Mouse (Mus musculus) forebrain, embryonic 14.5 days (tissue): ENCODE measurements at regions not wholly inside any gene's neighbourhood (a gene's known extent, or its start where the extent isn't known, plus 50 kb on each side); places are given as distances from the start of the nearest gene placed in this dataset.
A peak's percentile ranks its signal among the peaks of the same experiment; 100 is the strongest.

Source experiments
- ATAC-seq: fragments of 200-750 bp; cut with Nextera tagmentation; 2 replicates; pipeline ENCODE4 v1.8.0; 2017; ENCODE audit warnings: mild to moderate bottlenecking, moderate library complexity
- DNase-seq: peaks from one replicate; pipeline ENCODE4 v3.0.0-alpha.2; 2015; ENCODE audit warnings: low spot score
- H3K27ac ChIP-seq: fragments of 300-500 bp; sonication (generic); 2 replicates; pipeline ENCODE4 v1.5.1; 2014; ENCODE audit warnings: low read depth, mild to moderate bottlenecking, control low read depth, low read length, moderate library complexity
- H3K27me3 ChIP-seq: fragments of 300-500 bp; sonication (generic); replicated peaks from 2 replicates; pipeline ENCODE4 v1.6.1; 2014; ENCODE audit warnings: low read length, control low read depth, mixed read lengths; ENCODE audit not compliant: control insufficient read depth, insufficient read depth
- H3K36me3 ChIP-seq: fragments of 300-500 bp; sonication (generic); 2 replicates; pipeline ENCODE4 v1.6.1; 2014; ENCODE audit warnings: low read length, control low read depth; ENCODE audit not compliant: control insufficient read depth, insufficient read depth
- H3K4me1 ChIP-seq: fragments of 300-500 bp; sonication (generic); 2 replicates; pipeline ENCODE4 v1.6.1; 2014; ENCODE audit warnings: antibody characterized with exemption, low read length, control low read depth; ENCODE audit not compliant: control insufficient read depth, insufficient read depth
- H3K4me2 ChIP-seq: fragments of 300-500 bp; sonication (generic); 2 replicates; pipeline ENCODE4 v1.6.1; 2014; ENCODE audit warnings: mild to moderate bottlenecking, control low read depth, low read length
- H3K4me3 ChIP-seq: fragments of 300-500 bp; sonication (generic); 2 replicates; pipeline ENCODE4 v1.5.1; 2014; ENCODE audit warnings: low read depth, low read length, control low read depth
- H3K9ac ChIP-seq: fragments of 300-500 bp; sonication (generic); 2 replicates; pipeline ENCODE4 v1.6.1; 2014; ENCODE audit warnings: mild to moderate bottlenecking, low read length, control low read depth, moderate library complexity
- H3K9me3 ChIP-seq: fragments of 300-500 bp; sonication (generic); replicated peaks from 2 replicates; pipeline ENCODE4 v1.6.1; 2016; ENCODE audit warnings: low read length, control low read depth, mixed read lengths; ENCODE audit not compliant: control insufficient read depth
- WGBS: fragments of 180-500 bp; shearing (Covaris S2); extraction: QIAGEN DNeasy Blood & Tissue Kit; methylation state at CpG from one replicate; pipeline ENCODE4 v1.1.7; 2014; 5-methylcytosine and 5-hydroxymethylcytosine counted together

DNA sequence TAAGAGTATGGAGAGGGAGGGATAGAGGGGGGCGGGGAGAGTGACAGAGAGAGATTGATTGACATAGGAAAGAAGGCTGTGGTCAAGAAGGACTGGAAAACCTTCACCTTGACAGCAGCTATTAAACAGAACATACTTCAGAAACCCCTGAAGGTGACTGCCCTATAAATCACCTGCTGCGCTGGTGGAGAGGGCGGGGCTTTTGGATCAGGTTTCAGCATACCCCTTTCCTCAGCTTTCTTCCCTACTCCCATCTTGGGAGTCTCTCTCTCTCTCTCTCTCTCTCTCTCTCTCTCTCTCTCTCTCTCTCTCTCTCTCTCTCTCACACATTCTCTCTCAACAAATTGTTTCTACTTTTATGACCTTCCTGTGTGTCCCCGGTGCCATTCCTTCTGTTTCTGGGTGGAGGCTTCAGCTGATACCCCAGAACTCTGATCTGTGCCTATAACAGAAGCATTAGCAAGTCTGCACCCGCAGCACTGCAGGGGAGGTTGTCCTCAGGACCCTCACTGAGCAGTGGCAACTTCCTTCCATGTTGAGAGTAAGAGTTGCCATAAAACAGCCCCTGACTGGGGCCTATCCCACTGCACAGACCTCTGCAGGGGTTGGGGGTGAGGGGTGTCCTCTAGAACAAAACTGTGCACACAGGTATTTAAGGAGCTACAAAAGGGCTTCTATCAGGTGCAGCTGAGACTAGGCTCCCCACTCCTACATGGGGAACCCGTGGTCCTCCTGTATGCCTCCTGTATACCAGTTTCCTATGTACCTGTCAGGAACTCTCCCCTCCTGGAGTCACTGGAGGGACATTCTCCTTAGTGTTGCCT is 216.7 kb upstream of the 4930535I16Rik start:
- no peaks in the 10 kb centered on the region for H3K36me3 ChIP-seq
- no peaks in the 10 kb centered on the region for H3K4me1 ChIP-seq
- H3K27ac ChIP-seq: no peak overlapping the region
- H3K9ac ChIP-seq: no peak overlapping the region
- H3K4me3 ChIP-seq: no peak overlapping the region
- ATAC-seq (0 out of 2 replicates have a peak, but pooled peaks have one; percentile 7), DNase-seq (no peak)
- H3K9me3 ChIP-seq: no peaks in the 10 kb centered on the region
- H3K4me2 ChIP-seq: no peak overlapping the region
- 41% methylated on average over 6 of the region's 6 CpGs for WGBS
- 0 out of 2 replicates have a peak, but pooled peaks cover 3% of the 10 kb centered on the region for H3K27me3 ChIP-seq

- H3K4me3 ChIP-seq: no peak overlapping the region
- no peaks in the 10 kb centered on the region for H3K4me1 ChIP-seq
- WGBS: 78% methylated on average over 5 of the region's 5 CpGs
- no peak overlapping the region for H3K4me2 ChIP-seq
- no peak overlapping the region for H3K9ac ChIP-seq
- no peak overlapping the region for H3K27ac ChIP-seq
- ATAC-seq: no peak
- H3K36me3 ChIP-seq: no peaks in the 10 kb centered on the region
- H3K27me3 ChIP-seq: 0 out of 2 replicates have a peak, but pooled peaks cover 3% of the 10 kb centered on the region
- H3K9me3 ChIP-seq: no peaks in the 10 kb centered on the region
- DNase-seq: no peak
Measured at GRCm38 (mm10) chr4:124130946-124131345, 213.1 kb upstream of the 4930535I16Rik start.

GRCm38 (mm10) chr4:124126258-124126657 is 208.4 kb upstream of the 4930535I16Rik start:
- no peaks in the 10 kb centered on the region for H3K9me3 ChIP-seq
- H3K36me3 ChIP-seq: no peaks in the 10 kb centered on the region
- no peak overlapping the region for H3K4me3 ChIP-seq
- DNase-seq (no peak), ATAC-seq (no peak)
- no peaks in the 10 kb centered on the region for H3K4me1 ChIP-seq
- H3K4me2 ChIP-seq: no peak overlapping the region
- H3K27me3 ChIP-seq: no peaks in the 10 kb centered on the region
- no peak overlapping the region for H3K27ac ChIP-seq
- WGBS: 89% methylated on average over 8 of the region's 8 CpGs
- H3K9ac ChIP-seq: no peak overlapping the region

DNA sequence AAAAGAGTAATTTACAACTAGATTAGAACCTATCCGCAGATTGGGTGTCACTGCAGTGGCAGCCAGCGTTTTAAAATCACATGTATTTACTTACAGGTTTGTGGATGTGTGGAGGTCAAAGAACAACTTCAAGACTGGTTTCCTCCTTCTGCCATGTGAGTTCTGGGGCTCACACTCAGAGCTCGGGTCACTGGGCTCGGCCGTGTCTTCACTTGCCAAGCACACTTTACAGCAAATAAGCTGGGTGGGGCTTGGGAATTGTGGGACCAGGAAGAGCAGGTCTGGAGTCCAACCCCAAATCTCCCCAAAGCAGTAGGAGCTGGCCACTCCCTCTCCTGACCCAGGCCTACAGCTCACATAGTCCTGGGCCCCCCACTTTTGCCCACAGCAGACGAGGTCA is 202.5 kb upstream of the 4930535I16Rik start:
- Histone ChIP-seq H3K36me3 (no peaks in the 10 kb centered on the region), H3K4me2 (no peak overlapping the region), H3K27me3 (no peaks in the 10 kb centered on the region), H3K4me1 (no peaks in the 10 kb centered on the region), H3K4me3 (no peak overlapping the region), H3K9ac (no peak overlapping the region), H3K9me3 (no peaks in the 10 kb centered on the region), H3K27ac (no peak overlapping the region)
- DNase-seq: no peak
- WGBS: 85% methylated on average over 6 of the region's 6 CpGs
- ATAC-seq: no peak

GRCm38 (mm10) chr4:124113856-124114345 is 196.1 kb upstream of the 4930535I16Rik start:
- WGBS: 65% methylated on average over 12 of the region's 12 CpGs
- H3K4me2 ChIP-seq: no peak overlapping the region
- H3K9ac ChIP-seq: no peak overlapping the region
- peak; percentile 15 for DNase-seq
- H3K4me1 ChIP-seq: no peaks in the 10 kb centered on the region
- H3K9me3 ChIP-seq: no peaks in the 10 kb centered on the region
- H3K36me3 ChIP-seq: no peaks in the 10 kb centered on the region
- H3K27ac ChIP-seq: no peak overlapping the region
- H3K4me3 ChIP-seq: no peak overlapping the region
- H3K27me3 ChIP-seq: no peaks in the 10 kb centered on the region
- ATAC-seq: no peak

DNA sequence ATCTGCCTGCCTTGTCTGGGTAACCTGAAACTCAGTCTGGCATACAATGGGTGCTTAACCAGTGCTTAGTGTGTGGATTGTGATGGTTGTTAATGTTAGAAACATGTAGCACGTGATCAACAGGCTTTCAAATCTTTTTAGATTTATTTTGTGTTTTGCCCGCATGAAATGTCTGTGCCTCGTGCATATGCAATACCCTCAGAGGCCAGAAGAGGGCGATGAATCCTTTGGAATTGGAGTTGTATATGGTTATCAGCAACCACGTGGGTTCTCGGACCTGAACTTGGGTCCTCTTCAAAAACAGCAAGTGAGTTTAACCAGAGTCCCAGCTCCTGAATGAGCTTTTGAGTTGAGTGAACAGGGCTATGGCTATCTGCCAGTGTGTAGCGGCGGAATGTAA is 192.9 kb upstream of the 4930535I16Rik start:
- ATAC-seq (no peak), DNase-seq (no peak)
- H3K36me3 ChIP-seq: no peaks in the 10 kb centered on the region
- no peaks in the 10 kb centered on the region; the same call in 1 of the 2 replicates for H3K4me1 ChIP-seq
- no peaks in the 10 kb centered on the region for H3K9me3 ChIP-seq
- H3K4me2 ChIP-seq: no peak overlapping the region
- no peak overlapping the region for H3K9ac ChIP-seq
- H3K27me3 ChIP-seq: no peaks in the 10 kb centered on the region
- H3K27ac ChIP-seq: no peak overlapping the region
- WGBS: 64% methylated on average over 8 of the region's 8 CpGs
- H3K4me3 ChIP-seq: no peak overlapping the region

DNA sequence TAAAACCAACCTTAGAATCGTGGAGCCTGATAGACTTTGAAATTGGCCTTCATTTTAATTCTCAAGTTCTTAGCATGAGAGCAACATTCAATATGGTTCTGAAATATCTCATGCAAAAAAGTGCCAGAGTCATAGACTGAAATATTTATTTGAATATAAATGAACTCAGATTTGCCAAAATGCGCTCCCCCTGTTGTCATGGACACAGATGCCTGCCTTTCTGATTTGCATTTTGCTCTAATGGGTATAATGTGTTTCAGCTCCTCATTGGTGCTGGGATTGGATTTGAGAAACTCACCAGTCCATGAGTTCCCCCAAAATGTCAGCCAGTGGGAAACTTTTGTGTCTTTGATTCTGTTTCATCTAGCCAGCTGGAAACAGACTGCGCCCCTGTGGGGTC is 191.5 kb upstream of the 4930535I16Rik start:
- no peaks in the 10 kb centered on the region for H3K9me3 ChIP-seq
- H3K4me1 ChIP-seq: no peaks in the 10 kb centered on the region; the same call in 1 of the 2 replicates
- no peaks in the 10 kb centered on the region for H3K27me3 ChIP-seq
- H3K36me3 ChIP-seq: no peaks in the 10 kb centered on the region
- WGBS: 79% methylated on average over 3 of the region's 3 CpGs
- no peak overlapping the region for H3K4me2 ChIP-seq
- ATAC-seq: no peak
- no peak overlapping the region for H3K27ac ChIP-seq
- H3K9ac ChIP-seq: no peak overlapping the region
- DNase-seq: peak; percentile 46
- no peak overlapping the region for H3K4me3 ChIP-seq

DNA sequence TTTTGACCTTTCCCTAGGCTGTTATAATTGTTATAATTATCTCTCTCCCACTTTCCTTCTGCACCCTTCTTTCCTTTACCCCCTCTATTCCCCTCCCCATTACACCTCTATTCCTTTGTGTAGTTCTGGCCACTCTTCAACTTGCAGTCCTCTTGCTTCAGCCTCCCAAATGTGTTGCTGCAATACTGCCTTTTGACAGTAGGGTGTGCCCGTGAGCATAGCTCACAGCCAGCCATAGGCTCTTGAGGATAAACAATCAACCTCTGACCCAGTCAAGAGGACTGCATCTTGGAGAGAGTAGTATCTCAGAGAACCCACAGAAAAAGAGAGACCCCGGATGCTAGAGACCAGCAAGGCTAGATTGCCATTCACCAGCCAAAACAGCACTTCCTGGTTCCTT is 184.9 kb upstream of the 4930535I16Rik start:
- no peak overlapping the region for H3K9ac ChIP-seq
- no peaks in the 10 kb centered on the region for H3K27me3 ChIP-seq
- H3K27ac ChIP-seq: no peak overlapping the region
- DNase-seq (no peak), ATAC-seq (no peak)
- no peak overlapping the region for H3K4me2 ChIP-seq
- no peak overlapping the region for H3K4me3 ChIP-seq
- WGBS: 40% methylated on average over 2 of the region's 2 CpGs
- no peaks in the 10 kb centered on the region for H3K36me3 ChIP-seq
- H3K9me3 ChIP-seq: no peaks in the 10 kb centered on the region
- H3K4me1 ChIP-seq: no peaks in the 10 kb centered on the region; the same call in 1 of the 2 replicates

- no peak overlapping the region for H3K27ac ChIP-seq
- no peak for ATAC-seq
- H3K4me1 ChIP-seq: no peaks in the 10 kb centered on the region
- H3K27me3 ChIP-seq: no peaks in the 10 kb centered on the region
- WGBS: 88% methylated on average over 7 of the region's 7 CpGs
- no peak overlapping the region for H3K4me3 ChIP-seq
- DNase-seq: peak; percentile 20
- H3K9ac ChIP-seq: no peak overlapping the region
- no peaks in the 10 kb centered on the region for H3K36me3 ChIP-seq
- H3K4me2 ChIP-seq: no peak overlapping the region
- no peaks in the 10 kb centered on the region for H3K9me3 ChIP-seq
Measured at GRCm38 (mm10) chr4:124086801-124087200, 169.0 kb upstream of the 4930535I16Rik start.
